Mouse (Mus musculus) heart, adult 18-20 months (tissue): ENCODE measurements around the gene Adra1b. TPM values are rescaled to one million over a fixed set of nuclear protein-coding genes. Genes with fewer than 3 reads are reported as not detected.

ENCODE experiments used
- DNase-seq, 2 experiments: peaks; one replicate each; pipeline ENCODE4 v3.0.0; 2021 to 2022; ENCODE audit warnings: mixed read lengths in 1 of 2
- total RNA-seq, 2 experiments: library from RNA; stranded (reverse); gene quantifications; 2 replicates each; pipeline ENCODE4 v1.2.3; 2021

Gene Adra1b
- total RNA-seq, 2 experiments from 2014 or later = 44.0 to 48.9 TPM

- no peak for DNase-seq
Observed at GRCm38 (mm10) chr11:43895323-43895722, 5.7 kb downstream of the Adra1b start.

DNA sequence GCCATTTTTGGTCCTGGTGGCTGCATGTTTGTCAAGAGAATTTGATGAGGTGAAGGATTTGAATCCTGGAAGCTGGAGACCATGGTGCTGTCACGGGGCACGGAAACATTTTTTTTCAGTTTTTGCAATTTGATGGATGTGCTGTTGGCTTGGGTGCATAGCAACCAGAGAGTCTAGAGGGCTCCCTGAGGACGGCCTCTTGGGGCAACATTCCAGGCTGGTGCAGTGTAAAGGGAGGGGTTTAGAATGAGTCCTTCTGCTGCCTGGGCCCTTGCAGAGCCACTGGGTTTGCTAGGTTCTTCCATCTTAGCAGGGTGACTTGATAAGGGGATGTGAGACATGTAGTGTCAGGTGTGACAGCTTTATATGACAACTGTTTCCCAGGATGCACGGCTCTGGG, 8.5 kb downstream of the Adra1b start:
- DNase-seq = no peak

- DNase-seq = peak; percentile 12 to 46
Observed at GRCm38 (mm10) chr11:43891457-43891856, 9.6 kb downstream of the Adra1b start.

- DNase-seq = peak in 1 of 2 experiments; percentile 14
Observed at GRCm38 (mm10) chr11:43889208-43889915, 11.6 kb downstream of the Adra1b start.

DNA sequence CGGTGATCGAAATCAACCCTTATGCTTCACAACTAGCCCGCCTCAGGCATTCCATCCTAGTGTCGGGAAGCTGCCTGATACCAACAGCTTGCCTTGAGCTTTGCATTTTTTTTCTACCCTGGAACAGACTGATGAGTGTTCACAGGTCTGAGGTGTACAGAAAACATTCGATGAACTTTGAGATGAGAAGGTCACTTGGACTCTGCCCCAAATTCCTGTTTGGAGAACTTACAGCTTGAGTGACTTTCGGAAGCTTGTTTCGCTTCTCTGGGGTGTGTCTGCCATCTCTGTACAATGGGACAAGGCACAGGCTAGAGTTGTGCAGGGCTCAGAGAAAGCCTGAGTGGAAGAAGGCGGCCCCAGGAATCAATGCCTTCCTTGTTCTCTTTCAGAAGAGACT, 12.3 kb downstream of the Adra1b start:
- no peak for DNase-seq

- DNase-seq = no peak
Observed at GRCm38 (mm10) chr11:43887597-43887996, 13.4 kb downstream of the Adra1b start.

DNA sequence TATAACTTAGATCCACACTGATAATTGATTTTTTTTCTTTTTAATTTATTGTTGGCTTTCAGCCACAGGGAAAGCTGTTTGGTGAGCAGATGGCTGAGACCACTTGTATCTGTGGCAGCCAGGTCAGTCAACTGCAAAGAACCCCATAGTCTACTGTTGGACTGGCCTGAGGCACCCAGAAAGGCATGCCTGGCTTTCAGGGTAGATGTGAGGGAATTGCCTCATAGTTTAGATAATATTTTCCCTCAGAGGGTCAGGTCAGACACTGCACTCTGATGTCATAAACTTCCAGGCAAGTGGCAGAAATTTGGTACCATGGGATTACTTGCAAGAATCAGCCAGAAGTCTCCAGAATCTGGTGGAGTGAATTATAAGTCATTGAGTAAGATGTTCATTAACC, 16.5 kb downstream of the Adra1b start:
- peak in 1 of 2 experiments; percentile 29 for DNase-seq

DNA sequence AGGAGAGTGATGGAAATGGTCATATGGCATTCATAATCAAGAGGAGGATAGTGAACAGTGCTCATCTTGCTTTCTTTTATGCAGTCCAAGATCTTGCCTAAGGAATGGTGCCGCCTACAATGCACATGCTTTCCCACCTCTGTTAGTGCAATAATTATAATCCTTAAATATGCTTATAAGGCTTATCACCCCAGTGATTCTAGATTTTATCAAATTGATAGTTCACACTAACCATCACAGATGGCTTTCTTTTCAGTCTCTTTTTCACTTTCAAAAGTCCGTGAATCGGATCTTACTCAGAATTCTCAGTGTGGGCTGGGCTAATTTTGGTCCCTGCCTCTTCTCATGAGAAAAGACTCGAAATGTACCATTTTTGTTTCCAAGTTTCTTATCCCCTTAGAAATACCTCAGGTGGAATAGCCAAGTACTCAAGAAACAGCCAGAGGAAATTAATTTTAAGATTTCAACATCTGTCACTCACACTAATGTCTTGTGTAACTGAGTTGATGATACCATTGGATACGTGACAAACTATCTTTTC, 17.3 kb downstream of the Adra1b start:
- DNase-seq = no peak

DNA sequence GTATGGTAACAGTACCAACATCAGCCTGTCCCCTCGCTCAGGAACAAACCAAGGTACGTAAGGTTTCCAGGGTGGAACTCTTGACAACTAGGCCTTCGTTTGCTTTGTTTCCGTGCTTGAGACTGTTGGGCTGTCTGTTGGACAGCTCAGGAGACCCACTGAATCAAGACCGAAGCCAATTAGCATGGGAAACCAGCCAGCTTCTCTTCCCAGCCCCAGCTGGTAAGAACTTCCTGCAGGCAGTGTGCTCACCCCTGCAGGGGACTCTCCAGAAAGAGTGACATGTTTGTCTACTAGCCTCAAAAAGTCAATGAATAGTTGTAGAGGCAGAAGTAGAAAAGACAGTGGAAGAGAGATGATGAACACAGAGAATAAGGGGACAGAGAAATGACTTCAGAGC, 23.8 kb downstream of the Adra1b start:
- no peak for DNase-seq

GRCm38 (mm10) chr11:43867721-43868281, 33.2 kb downstream of the Adra1b start:
- DNase-seq = peak; percentile 36 to 38

DNA sequence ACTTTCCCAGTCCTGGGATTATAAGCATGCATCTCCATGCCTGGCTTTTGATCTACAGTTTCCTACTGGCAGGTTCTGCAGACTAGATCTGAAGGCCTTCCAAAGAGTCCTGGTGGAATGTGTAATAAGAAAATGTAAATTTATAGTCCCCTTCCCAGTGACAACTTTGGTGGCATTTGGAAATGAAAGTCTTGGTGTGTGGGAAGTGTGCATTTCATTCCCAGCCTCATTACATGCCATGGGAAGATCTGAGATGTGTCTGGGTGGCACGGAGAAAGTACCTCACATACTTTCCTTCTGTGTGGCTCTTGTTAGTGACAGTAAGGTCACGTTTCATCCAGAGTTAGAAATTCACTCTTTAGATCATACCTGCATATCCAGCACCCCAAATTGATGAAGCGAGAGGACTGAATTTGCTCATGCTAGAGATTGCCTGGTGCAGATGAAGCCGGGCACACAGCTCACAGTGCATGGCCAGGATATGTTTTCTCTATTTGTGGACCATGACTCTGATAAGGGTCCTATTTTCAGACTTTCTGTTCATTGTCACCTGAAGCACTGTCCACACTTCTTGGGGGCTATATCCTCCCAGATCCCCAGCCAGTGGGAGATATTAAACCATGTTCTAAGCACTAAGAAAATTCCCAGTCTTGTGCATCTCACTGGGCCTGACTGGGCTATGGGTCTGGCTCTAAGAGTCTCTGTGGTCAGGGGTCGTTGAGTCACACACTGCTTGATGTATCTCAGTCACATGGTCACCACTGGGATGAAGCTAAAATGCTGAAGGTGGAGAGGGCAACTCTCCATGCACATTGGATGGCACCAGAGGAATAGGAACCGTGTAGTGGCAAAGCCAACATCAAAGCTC, 35.5 kb downstream of the Adra1b start:
- peak; percentile 47 to 51 for DNase-seq

- DNase-seq = no peak
Observed at GRCm38 (mm10) chr11:43853046-43853445, 48.0 kb downstream of the Adra1b start.

GRCm38 (mm10) chr11:43848056-43848455, 53.0 kb downstream of the Adra1b start:
- DNase-seq = peak; percentile 13 to 18

- DNase-seq = no peak
Observed at GRCm38 (mm10) chr11:43841596-43841995, 59.4 kb downstream of the Adra1b start.

GRCm38 (mm10) chr11:43840491-43840890, 60.5 kb downstream of the Adra1b start:
- DNase-seq = no peak

DNA sequence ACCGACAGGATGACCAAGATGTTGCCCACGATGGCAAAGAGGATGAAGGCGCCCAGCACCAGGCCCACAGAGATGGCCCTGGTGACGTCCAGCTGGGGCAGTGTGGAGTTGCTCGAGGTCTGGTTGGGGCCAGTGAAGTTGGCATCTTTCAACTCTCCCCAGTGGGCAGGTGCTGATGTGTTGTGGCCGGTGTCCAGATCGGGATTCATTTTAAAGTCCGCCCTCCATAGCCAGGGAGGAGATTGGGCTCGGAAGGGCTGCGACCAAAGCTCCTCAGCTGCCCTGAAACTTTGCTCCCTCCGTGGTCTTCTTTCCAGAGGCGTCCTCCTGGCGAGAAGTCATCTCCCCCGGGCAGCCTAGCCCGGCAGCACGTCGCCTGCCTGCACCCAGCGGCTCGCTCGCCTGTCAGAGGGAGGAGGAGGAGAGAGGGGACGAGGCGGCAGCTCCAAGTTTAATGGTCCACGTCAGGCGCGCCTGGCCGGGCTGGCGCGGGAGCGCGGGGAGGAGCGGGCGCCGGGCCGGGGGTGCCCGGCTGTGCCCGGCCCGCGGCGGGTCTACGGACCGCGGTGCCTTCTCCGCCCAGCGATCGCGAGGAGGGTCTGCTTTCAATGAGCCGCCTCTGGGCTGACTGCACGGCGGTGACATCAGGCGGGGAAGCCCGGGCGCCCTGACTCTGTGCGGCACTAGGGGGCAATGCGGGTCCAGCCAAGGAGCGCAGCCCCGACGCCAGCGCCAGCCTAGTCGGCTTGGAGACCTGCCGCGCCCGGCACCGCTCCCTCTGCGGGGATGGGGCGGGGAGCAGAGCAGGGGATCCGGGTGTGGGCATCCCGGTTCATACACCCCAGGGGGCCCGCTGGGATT, 64.9 kb downstream of the Adra1b start:
- peak; percentile 74 to 80 for DNase-seq

GRCm38 (mm10) chr11:43835456-43835855, 65.6 kb downstream of the Adra1b start:
- DNase-seq = no peak

GRCm38 (mm10) chr11:43834531-43834930, 66.5 kb downstream of the Adra1b start:
- DNase-seq = no peak

DNA sequence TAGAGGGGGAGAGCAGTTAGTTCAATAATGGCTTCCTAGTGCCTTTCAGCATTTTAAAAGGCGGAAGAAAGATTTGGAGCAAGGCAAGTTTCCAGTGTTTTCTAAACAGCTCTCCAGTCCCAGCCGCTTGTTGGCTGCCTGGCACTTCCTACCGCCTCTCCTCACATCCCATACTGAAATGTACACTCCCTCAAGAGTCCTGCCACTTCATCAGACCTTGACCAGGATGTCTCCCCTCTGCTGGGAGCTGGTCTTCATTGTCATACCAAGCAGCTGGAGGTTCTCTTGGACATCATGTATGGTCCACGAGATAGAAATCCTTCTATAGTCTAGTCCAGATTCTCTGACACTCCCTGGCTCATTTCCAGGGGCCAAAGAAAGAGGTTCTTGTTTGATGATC, 69.5 kb downstream of the Adra1b start:
- DNase-seq = no peak

DNA sequence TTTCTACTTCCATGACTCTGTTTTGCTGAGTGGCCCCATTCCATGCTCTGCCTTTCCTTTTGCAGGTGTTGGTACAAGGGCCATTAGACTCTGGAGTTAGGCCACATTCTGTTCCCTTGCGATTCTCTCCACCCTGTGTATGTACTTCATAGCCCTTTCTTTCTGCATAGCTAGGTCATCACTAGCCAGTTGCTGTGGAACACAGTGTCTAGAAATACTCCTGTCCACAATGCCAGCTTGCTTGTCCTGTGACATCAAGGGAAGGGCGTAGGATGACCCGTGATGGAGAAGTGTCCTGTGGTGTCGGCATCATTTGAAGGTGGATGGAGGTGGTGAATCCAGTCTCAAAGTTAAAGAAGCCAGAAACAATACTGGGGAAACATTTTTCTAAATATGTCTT, 74.2 kb downstream of the Adra1b start:
- peak; percentile 33 to 59 for DNase-seq

DNA sequence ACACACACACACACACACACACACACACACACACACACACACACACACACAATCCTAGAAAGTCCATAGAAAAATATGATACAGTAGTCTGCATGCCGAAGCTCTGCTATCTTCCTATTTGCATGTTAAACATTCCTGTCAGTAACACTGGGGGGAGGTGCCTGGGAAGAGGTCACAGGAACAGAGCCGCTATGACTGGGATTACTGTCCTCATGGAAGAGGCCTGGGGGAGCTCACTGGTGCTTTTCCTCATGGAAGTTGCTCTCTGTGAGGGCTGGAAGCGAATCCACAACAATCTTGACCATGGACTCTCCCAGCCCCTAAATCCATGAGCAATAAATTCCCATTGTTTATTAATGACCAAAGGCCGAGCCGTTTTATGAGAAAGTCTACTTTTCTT, 77.7 kb downstream of the Adra1b start:
- DNase-seq = no peak
